Mouse (Mus musculus) midbrain, embryonic 16.5 days (tissue): Measurements from ENCODE around the gene Mgst2. TPM values are rescaled to one million over a fixed set of nuclear protein-coding genes. Genes with fewer than 3 reads are reported as not detected.
A peak's percentile ranks its signal among the peaks of the same experiment; 100 is the strongest.

ENCODE experiments used
- ATAC-seq: fragments of 200-750 bp; cut with Nextera tagmentation; 2 replicates; pipeline ENCODE4 v1.8.0; 2017; ENCODE audit warnings: moderate TSS enrichment
- H3K27ac ChIP-seq: fragments of 300-500 bp; sonication (generic); 2 replicates; pipeline ENCODE4 v1.5.1; 2014; ENCODE audit warnings: mild to moderate bottlenecking, low read length, mixed read lengths
- H3K27me3 ChIP-seq: fragments of 300-500 bp; sonication (generic); 2 replicates; pipeline ENCODE4 v1.6.1; 2014; ENCODE audit warnings: low read depth, low read length, mixed read lengths; ENCODE audit not compliant: control insufficient read depth, insufficient read depth
- H3K36me3 ChIP-seq: fragments of 300-500 bp; sonication (generic); 2 replicates; pipeline ENCODE4 v1.6.1; 2014; ENCODE audit warnings: mild to moderate bottlenecking, low read length, moderate library complexity, mixed read lengths; ENCODE audit not compliant: control insufficient read depth, insufficient read depth
- H3K4me1 ChIP-seq: fragments of 300-500 bp; sonication (generic); 2 replicates; pipeline ENCODE4 v1.6.1; 2014; ENCODE audit warnings: mild to moderate bottlenecking, low read length, mixed read lengths; ENCODE audit not compliant: control insufficient read depth, insufficient read depth
- H3K4me2 ChIP-seq: fragments of 300-500 bp; sonication (generic); 2 replicates; pipeline ENCODE4 v1.6.1; 2014; ENCODE audit warnings: mild to moderate bottlenecking, low read length, mixed read lengths
- H3K4me3 ChIP-seq: fragments of 300-500 bp; sonication (generic); 2 replicates; pipeline ENCODE4 v1.5.1; 2014; ENCODE audit warnings: low read depth, mild to moderate bottlenecking, low read length, moderate library complexity, mixed read lengths
- H3K9ac ChIP-seq: fragments of 300-500 bp; sonication (generic); 2 replicates; pipeline ENCODE4 v1.6.1; 2014; ENCODE audit warnings: low read depth, low read length, mixed read lengths
- H3K9me3 ChIP-seq: fragments of 300-500 bp; sonication (generic); replicated peaks from 2 replicates; pipeline ENCODE4 v1.6.1; 2014; ENCODE audit warnings: mild to moderate bottlenecking, low read length, mixed read lengths; ENCODE audit not compliant: control insufficient read depth, poor library complexity, severe bottlenecking
- WGBS: fragments of 180-500 bp; shearing (Covaris S2); extraction: QIAGEN DNeasy Blood & Tissue Kit; methylation state at CpG from one replicate; pipeline ENCODE4 v1.1.7; 2014; 5-methylcytosine and 5-hydroxymethylcytosine counted together
- polyA plus RNA-seq: library from polyadenylated mRNA; unstranded; fragments of >200 nt; fragmentation: Nextera tagmentation; extraction: Ambion mirVana; gene quantifications from 2 replicates; pipeline ENCODE4 v1.2.1, GENCODE M21; 2015

The Mgst2 gene
- 0.66 and 0.94 TPM in 2 replicates for polyA plus RNA-seq

DNA sequence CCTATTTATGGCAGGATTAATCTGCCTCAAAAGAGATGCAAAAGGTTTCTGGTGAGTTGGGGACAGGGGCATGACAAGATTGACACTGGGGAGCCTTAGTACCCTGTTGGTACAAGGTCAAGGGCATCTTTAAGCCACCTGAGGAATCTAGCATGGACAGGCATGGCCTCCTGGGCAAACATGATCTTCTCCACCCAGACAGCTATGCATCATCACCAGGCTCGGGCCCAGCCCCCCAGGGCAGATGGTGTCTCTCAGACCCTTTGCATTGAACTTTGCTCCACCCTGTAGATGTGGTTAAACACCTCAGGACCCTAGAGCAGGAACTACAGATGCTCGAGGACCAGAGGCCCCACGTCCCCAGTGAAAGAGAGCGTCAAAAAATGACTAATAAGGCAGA is at the start of gene Mgst2:
Gene Mgst2 (plus strand): TSS at position 301 of the 400 bp plus-strand sequence.
- Histone ChIP-seq H3K36me3 (no peaks in the 10 kb centered on the region), H3K9ac (no peak within 1 kb of the TSS), H3K27me3 (no peaks in the 10 kb centered on the region), H3K4me1 (no peaks in the 10 kb centered on the region), H3K4me2 (no peak within 1 kb of the TSS), H3K27ac (no peak within 1 kb of the TSS), H3K4me3 (no peak within 1 kb of the TSS), H3K9me3 (no peaks in the 10 kb centered on the region)
- WGBS: 68% methylated on average over 4 of the region's 4 CpGs
- ATAC-seq: no peak

- Histone ChIP-seq H3K36me3 (no peaks in the 10 kb centered on the region), H3K27ac (no peak overlapping the region), H3K4me2 (no peak overlapping the region), H3K9me3 (no peaks in the 10 kb centered on the region), H3K4me3 (no peak overlapping the region), H3K9ac (0 out of 2 replicates have a peak overlapping the region, but pooled peaks have one; percentile 47), H3K4me1 (0 out of 2 replicates have a peak, but pooled peaks cover 2% of the 10 kb centered on the region), H3K27me3 (no peaks in the 10 kb centered on the region)
- no peak for ATAC-seq
- 9% methylated on average over 6 of the region's 6 CpGs for WGBS
Observed at GRCm38 (mm10) chr3:51611972-51612371, 48.2 kb upstream of the Mgst2 start.

DNA sequence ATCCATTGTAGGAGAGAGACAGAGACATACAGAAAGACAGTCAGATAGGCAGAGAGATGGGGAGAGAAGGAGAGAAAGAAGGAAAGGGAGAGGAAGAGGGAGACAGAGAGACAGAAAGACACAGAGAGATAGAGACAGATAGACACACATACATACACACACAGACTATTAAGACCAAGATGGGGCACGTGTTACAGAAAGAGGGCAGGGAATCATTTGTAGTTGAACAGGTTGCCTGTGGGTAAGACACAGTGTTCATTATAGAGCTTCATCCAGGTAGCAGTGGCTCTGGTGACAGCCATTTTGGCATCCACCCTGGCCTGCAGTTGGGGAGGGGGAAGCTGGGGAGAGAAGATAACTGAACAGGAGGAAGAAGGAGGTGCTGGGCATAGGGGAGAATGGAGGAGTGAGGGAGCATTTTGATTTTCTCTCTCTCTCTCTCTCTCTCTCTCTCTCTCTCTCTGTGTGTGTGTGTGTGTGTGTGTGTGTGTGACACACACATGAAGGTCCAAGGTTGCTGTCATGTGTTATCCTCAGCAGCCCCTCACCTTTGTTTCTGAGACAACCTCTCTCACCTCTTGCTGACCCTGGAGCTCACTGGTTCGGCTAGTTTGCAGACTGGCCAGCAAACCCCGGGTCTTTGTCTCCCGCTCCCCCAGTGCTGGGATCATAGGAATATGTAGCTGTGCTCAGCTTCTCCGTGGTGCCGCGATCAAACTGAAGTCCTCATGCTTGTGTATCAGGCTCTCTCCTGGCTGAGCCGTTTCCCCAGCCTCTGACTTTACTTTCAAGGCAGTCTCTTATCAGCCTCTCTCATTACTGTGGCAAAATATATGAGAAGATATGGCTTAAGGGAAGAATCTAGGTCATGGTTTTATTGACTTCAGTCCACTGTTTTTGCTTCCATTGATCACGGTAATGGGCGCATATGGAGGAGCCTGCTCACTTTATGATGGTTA is 47.5 kb upstream of the Mgst2 start:
- Histone ChIP-seq H3K4me1 (0 out of 2 replicates have a peak, but pooled peaks cover 2% of the 10 kb centered on the region), H3K27me3 (no peaks in the 10 kb centered on the region), H3K27ac (no peak overlapping the region), H3K9ac (no peak overlapping the region), H3K9me3 (no peaks in the 10 kb centered on the region), H3K36me3 (no peaks in the 10 kb centered on the region), H3K4me3 (no peak overlapping the region), H3K4me2 (no peak overlapping the region)
- WGBS: 86% methylated on average over 10 of the region's 10 CpGs
- no peak for ATAC-seq

GRCm38 (mm10) chr3:51614278-51614677 is 45.9 kb upstream of the Mgst2 start:
- ATAC-seq: peak; percentile 64
- Histone ChIP-seq H3K4me1 (0 out of 2 replicates have a peak, but pooled peaks cover 2% of the 10 kb centered on the region), H3K4me3 (no peak overlapping the region), H3K27me3 (no peaks in the 10 kb centered on the region), H3K36me3 (no peaks in the 10 kb centered on the region), H3K4me2 (no peak overlapping the region), H3K9ac (no peak overlapping the region), H3K9me3 (no peaks in the 10 kb centered on the region), H3K27ac (no peak overlapping the region)
- WGBS: 62% methylated on average over 13 of the region's 13 CpGs

DNA sequence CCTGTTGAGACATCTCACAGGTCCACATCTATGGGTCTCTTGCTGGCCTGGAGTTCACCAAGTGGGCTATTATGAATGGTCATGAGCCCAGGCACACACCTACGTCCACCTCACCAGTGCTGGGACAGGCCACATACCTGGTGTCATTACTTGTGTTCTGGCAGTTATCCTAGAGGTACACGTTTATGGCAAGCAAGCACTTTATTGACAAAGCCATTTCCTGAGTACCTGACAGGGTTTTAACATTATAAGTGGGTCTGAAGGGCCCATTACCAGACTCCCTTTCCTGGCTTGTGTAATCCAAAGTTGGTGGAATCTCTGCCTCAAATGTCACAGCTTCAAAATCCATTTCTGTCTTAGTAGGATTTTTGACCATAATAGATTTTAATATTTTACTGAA is 36.2 kb upstream of the Mgst2 start:
- Histone ChIP-seq H3K36me3 (no peaks in the 10 kb centered on the region), H3K9me3 (no peaks in the 10 kb centered on the region), H3K4me2 (no peak overlapping the region), H3K4me1 (no peaks in the 10 kb centered on the region), H3K27me3 (no peaks in the 10 kb centered on the region), H3K27ac (no peak overlapping the region), H3K9ac (no peak overlapping the region), H3K4me3 (no peak overlapping the region)
- no peak for ATAC-seq
- WGBS: 84% methylated on average over 2 of the region's 2 CpGs

GRCm38 (mm10) chr3:51627741-51628140 is 32.4 kb upstream of the Mgst2 start:
- no peak for ATAC-seq

GRCm38 (mm10) chr3:51628977-51629376 is 31.2 kb upstream of the Mgst2 start:
- H3K27ac ChIP-seq: no peak overlapping the region
- H3K9me3 ChIP-seq: 0 out of 2 replicates have a peak, but pooled peaks cover 2% of the 10 kb centered on the region
- 88% methylated on average over 3 of the region's 3 CpGs for WGBS
- no peaks in the 10 kb centered on the region for H3K36me3 ChIP-seq
- no peaks in the 10 kb centered on the region for H3K4me1 ChIP-seq
- no peak overlapping the region for H3K4me2 ChIP-seq
- no peak overlapping the region for H3K9ac ChIP-seq
- H3K4me3 ChIP-seq: no peak overlapping the region
- H3K27me3 ChIP-seq: no peaks in the 10 kb centered on the region
- ATAC-seq: no peak

More at GRCm38 (mm10) chr3:51627741-51628140, 32.4 kb upstream of the Mgst2 start:
- no peaks in the 10 kb centered on the region for H3K27me3 ChIP-seq
- H3K27ac ChIP-seq: no peak overlapping the region
- no peak overlapping the region for H3K9ac ChIP-seq
- H3K4me3 ChIP-seq: no peak overlapping the region
- H3K9me3 ChIP-seq: 0 out of 2 replicates have a peak, but pooled peaks cover 2% of the 10 kb centered on the region
- 77% methylated on average over 3 of the region's 3 CpGs for WGBS
- H3K36me3 ChIP-seq: no peaks in the 10 kb centered on the region
- no peaks in the 10 kb centered on the region for H3K4me1 ChIP-seq
- no peak overlapping the region for H3K4me2 ChIP-seq

GRCm38 (mm10) chr3:51630746-51631145 is 29.4 kb upstream of the Mgst2 start:
- H3K4me3 ChIP-seq: no peak overlapping the region
- H3K9ac ChIP-seq: no peak overlapping the region
- WGBS: 91% methylated on average over 1 of the region's 1 CpGs
- H3K27ac ChIP-seq: no peak overlapping the region
- H3K36me3 ChIP-seq: no peaks in the 10 kb centered on the region
- no peak overlapping the region for H3K4me2 ChIP-seq
- H3K4me1 ChIP-seq: peaks cover 3% of the 10 kb centered on the region; the same call in 1 of the 2 replicates
- H3K9me3 ChIP-seq: 0 out of 2 replicates have a peak, but pooled peaks cover 2% of the 10 kb centered on the region
- ATAC-seq: no peak
- no peaks in the 10 kb centered on the region for H3K27me3 ChIP-seq

DNA sequence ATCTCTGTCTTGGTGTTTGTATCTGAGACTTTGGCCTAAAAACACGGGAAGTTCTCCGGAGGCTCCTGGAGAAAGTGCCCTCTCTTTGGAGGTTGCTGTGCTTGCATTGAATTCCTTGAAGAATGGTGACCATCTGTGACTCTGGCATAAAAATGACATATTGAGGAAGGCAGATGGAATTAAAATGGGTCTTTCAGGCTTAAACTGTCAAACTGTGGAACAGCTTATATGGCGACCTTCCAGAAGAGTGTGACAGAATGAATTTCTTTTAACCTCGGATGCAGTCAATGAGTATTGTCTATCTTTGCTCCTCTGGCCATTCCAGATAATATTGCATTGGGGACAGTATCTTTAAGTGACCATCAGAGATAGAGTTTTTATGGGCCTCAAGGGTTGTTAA is 28.2 kb upstream of the Mgst2 start:
- Histone ChIP-seq H3K4me2 (no peak overlapping the region), H3K36me3 (no peaks in the 10 kb centered on the region), H3K4me1 (peaks cover 3% of the 10 kb centered on the region; the same call in 1 of the 2 replicates), H3K4me3 (no peak overlapping the region), H3K9me3 (0 out of 2 replicates have a peak, but pooled peaks cover 2% of the 10 kb centered on the region), H3K27ac (no peak overlapping the region), H3K9ac (no peak overlapping the region), H3K27me3 (no peaks in the 10 kb centered on the region)
- 91% methylated on average over 4 of the region's 4 CpGs for WGBS
- ATAC-seq: no peak
